Mouse (Mus musculus): ENCODE data around the gene Cdc34. TPM values are rescaled to one million over a fixed set of nuclear protein-coding genes. Genes with fewer than 3 reads are reported as not detected.
"Not testable (repeated sequence)": the region's sequence is repeated elsewhere in the genome, so short reads cannot be mapped to it uniquely, and the experiment has no call there.

Cdc34 gene
- total RNA-seq, 2 experiments from 2014 or later, result 59.6 to 61.5 TPM

DNA sequence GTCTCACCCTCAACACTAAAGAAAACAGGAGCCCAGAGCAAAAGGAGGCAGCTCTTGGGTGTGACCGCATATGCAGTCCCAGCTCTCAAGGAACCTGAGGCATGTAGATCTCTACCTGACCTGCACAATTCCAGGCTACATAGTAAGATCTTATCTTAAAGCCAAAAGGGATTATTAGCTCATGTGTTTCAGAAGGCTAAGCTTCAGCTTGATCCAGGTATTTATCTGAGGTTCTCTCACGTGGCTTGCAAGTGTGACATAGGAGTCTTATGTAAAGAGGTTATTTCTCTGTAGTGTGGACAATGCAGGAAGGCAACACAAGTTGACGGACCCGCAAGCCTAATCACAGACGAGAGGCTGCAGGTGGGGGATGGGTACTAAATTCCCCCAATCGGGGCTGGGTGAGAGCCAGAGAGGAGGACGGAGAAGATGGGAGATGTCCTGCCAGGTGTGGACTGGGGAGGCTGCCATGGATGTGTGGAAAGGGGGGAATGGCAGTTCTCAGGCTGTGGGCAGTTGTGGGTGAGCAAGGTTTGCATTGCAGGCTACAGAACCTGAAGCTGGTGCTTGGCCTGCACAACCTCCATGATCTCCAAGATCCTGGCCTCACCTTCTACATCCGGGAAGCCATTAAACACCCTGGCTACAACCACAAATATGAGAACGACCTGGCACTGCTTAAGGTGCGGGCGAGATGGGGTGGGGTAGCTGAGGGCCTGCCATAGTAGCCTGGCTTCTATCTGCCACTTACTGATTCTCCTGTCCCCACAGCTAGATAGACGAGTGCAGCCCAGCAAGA is 11.8 kb downstream of the Cdc34 start:
- intact Hi-C loops (cut with DNase I), result no loop called here
- DNase-seq, result no peak

DNA sequence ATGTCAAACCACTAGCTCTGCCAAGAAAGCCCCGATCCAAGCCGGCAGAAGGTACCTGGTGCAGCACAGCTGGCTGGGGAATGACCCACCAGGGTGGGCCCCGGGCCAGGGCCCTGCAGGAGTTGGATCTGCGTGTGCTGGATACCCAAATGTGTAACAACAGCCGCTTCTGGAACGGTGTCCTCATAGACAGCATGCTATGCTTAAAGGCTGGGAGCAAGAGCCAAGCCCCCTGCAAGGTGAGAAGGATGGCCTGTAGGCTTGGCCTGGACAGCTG is 12.3 kb downstream of the Cdc34 start:
- DNase-seq, result no peak
- intact Hi-C loops (cut with DNase I), result no loop called here

DNA sequence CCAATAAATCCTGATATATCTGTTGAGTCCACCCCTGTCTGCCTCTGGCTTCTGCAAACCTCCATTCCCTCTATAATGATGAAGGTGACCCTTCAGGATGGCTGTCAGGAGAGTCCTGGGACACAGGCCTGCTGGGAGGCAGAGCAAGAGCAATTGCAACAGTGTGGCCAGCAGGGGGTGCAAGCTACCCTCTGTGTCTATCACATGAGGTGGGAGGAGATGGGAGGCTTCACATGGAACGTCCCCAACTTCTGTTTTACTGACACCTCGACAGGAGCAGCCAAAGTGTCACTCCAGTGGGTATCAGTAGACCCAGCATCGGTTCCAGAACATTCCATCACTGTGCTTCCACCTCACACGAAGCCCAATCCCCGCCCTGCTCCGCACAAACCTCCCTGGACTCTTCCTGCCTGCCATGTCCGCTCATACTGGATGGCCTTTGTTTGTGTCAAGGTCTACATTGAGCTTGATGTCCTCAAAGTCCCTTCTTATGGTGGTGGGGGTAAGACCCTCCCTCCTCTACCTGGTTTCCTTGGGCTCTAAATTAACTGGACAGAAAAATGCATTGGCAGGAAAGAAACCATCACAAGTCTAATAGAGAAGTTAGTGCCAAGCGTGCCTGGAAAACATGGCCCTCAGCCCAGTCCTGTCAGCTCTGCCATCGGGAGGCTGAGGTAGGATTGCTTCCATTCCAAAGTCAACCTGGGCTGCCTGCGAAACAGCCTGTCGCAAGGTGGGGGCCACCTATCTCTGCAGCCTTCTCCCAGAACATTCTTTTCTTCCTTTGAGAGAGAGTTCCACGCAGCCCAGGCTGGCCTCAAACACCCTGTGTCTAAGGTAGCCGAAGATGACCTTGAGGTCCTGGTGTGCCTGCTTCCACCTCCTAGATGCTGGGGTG is 13.5 kb downstream of the Cdc34 start:
- DNase-seq, result peak; percentile 83
- intact Hi-C loops (cut with DNase I), result no loop called here

DNA sequence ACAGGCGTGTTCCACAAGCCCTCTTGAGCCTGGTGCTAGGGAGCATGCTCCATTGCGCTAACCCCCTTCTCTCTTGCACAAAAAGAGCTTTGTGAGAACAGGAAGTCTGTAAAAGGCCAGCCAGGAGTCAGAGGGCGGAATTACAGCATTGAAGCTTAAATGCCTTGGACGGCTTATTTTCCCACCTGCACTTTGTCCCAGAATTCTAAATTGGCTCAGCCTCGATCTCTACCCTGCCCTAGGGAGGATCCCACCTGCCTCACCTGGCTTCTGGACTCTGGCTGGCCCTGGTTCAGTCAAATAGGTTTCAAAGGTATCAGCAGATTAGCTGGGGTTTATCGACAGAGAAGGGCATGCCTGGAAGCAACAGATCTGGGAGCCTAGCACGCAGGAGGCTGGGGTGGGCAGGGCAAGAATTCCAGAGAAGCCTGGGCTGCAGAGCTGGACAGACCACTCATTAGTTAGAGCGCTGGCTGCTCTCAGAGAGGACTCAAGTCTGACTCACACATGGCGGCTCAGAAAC is 14.2 kb downstream of the Cdc34 start:
- intact Hi-C loops (cut with DNase I), result no loop called here
- no peak for DNase-seq

DNA sequence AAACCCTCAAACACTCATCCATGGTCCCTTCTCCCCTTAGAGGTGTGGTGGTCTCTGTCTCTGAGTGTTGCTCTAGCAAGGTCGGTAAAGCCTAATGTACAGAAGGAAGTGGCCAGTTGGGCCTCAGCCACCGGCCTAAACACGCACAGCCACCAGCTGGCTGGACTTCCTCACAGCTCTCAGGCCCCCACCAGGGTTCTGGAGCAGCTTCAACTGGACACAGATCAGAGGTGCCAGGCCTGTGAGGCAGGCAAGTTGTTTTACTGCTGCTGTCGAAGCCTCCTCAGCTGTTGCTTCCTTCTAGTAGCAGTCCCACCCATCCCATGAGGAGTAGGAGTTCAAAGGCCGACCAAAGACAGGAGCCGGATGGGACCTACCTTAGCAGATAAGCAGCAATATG is 15.9 kb downstream of the Cdc34 start:
- peak; percentile 67 for DNase-seq
- intact Hi-C loops (cut with DNase I), result no loop called here

DNA sequence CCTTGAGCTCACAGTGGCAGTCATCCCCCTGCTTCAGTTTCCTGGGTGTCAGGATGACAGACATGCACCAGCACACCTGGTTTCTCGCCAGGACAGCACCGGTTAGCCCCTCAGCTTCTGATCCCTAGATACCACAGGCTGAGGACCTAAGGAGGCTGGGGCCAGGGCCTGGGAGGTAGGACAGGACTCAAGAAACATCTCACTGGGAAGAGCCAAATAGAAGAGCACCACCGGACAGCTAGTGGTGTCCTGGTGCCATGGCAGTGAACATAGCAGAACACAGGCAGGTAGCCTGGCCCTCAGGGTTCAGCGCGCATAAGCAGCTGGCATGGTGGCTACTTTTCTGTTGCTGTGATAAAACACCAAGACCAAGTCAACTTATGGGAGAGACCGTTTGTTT is 16.5 kb downstream of the Cdc34 start:
- intact Hi-C loops (cut with DNase I), result no loop called here

DNA sequence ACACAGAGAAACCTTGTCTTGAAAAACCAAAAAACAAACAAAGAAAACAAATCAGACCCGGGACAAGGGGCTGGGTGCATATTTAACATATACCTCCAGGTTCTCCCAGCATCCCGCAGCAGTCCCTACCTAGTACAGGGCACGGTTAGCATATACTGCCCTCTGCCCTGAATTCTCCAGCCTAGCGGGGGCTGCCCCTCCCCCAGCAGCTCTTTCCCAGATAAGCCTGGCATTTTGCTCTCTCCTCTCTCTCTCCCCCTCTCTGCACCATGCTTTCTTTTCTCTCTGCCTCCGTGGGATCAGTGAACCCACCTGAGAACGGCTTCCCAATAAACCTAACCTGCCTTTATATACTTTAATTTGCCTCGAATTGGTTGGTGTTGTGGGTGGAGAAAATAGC is 18.7 kb downstream of the Cdc34 start:
- DNase-seq, result no peak
- intact Hi-C loops (cut with DNase I), result no loop called here

More for the DNA sequence above, 16.5 kb downstream of the Cdc34 start:
- no peak for DNase-seq

DNA sequence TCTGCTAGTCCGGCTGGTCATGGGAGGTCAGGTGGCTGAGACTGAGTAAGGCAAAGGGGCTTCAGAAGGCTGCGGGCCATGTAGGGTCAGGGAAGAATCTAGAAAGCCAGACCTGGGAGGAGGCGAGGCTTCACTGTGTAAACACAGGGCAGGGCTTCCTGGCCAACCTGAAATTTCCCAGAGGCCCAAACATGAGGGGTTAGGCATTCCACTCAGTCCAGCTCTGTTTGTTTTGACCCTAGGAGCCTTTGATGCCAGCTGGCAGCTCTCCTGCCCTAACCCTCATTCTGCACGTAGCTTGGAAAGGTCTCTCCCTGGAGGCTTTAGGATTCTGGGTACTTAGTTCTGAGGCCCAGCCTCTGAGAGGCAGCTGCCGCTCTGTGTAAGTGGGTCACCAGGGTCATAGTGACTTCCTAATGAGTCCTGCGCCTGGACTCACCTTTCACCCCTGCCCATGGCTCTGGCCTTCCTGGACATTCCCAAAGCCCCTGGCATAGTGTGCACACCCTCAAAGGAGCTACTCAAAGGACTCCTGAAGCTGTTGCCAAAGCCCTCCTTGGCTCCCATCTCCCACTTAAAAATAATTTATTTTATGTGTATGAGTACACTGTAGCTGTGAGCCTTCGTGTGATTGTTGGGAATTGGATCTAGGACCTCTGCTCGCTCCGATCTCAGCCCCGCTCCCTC is 19.6 kb downstream of the Cdc34 start:
- intact Hi-C loops (cut with DNase I), result no loop called here
- no peak for DNase-seq

DNA sequence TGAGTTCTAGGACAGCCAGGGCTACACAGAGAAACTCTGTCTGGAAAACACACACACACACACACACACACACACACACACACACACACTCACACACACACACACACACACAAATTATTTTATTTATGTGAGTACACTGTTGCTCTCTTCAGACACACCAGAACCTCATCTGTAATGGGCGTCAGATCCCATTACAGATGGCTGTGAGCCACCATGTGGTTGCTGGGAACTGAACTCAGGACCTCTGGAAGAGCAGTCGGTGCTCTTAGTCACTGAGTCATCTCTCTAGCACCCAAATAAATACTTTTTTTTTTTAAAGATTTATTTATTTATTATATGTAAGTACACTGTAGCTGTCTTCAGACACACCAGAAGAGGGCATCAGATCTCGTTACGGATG is 21.0 kb downstream of the Cdc34 start:
- intact Hi-C loops (cut with DNase I); DNase-seq: not testable (repeated sequence)

DNA sequence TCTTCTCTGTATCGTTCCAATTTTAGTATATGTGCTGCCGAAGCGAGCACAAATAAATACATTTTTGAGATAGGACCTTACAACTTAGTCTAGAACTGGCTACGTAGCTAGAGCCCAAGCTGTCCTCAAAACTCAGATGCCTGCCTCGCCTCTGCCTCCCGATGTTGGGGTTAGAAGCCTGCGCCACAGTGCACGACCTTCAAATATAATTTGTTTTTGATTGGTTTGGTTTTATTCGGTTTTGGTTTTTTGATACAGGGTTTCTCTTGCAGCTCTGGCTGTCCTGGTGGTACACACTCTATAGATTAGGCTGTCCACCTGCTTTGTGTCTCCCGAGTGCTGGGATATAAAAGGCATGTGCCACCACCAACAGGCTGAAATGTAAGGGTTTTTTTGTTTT is 21.5 kb downstream of the Cdc34 start:
- no peak for DNase-seq
- intact Hi-C loops (cut with DNase I), result no loop called here

DNA sequence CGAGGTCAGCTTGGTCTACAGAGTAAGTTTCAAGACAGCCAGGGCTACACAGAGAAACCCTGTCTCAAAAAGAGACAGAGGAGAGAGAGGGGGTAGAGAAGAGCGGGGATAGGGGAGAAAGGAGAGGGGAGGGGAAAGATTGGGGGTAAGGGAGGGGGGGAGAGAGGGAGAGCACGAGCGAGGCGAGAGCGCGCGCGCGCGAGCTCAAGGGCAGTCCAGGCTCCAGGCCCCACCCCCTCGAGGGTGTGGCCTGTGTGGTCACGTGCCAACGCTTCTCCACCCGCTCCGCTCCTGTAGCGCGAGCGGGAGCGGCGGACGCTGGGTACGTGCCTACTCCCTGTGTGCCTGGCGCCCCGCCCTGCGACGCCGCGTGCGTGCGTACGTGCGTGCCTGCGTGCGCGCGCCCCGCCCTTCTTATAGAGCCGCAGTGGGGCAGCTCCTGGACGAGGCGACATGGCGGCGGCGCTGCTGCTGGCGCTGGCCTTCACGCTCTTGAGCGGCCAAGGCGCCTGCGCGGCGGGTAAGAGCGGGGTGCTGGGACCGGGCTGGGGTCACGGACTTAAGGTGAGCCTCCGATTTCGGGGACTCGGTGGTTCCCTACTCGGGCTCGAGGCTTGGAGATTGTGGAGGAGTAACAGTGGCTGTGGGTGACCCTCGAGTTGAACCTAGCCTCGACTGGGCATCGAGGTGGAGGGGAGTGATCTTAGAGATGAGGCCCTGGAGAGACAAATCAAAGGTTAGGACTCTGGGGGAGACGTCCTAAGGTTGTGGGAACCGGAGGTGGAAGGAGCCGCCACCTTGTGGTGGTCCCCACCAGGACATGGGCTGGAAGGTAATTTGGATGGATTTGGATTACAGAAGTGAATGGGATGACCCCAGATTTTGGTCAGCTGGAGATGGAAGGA is 22.3 kb downstream of the Cdc34 start, which contains the start of gene Bsg:
Gene Bsg, plus strand, starts transcription at position 427 of the 905 bp plus-strand sequence.
- DNase-seq, result peak; percentile 99
- intact Hi-C loops (cut with DNase I), result loop anchor here (2.0 kb wide), 1 partner anchor 14 kb away; no protein-coding TSS in a partner anchor

DNA sequence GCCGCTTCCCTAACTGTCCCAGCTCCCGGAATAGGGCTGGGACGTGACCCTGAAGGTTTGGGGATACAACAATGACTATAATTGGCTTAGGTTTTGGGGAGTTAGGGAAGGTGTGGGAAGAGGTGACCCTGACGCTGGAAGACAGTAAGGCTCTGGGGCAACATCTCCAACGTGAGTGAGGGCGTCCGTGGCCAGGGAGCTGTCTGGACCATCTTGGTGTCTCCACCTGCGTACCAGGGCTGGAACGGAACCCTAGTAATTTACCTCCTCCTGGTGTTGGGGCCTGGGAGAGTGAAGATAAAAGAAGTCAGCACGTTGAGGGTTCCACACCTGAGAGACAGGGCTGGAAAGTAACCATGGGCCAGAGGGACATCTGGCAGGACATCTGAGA is 23.0 kb downstream of the Cdc34 start:
- intact Hi-C loops (cut with DNase I), result loop anchor here (2.0 kb wide), 1 partner anchor 14 kb away; no protein-coding TSS in a partner anchor
- no peak for DNase-seq

DNA sequence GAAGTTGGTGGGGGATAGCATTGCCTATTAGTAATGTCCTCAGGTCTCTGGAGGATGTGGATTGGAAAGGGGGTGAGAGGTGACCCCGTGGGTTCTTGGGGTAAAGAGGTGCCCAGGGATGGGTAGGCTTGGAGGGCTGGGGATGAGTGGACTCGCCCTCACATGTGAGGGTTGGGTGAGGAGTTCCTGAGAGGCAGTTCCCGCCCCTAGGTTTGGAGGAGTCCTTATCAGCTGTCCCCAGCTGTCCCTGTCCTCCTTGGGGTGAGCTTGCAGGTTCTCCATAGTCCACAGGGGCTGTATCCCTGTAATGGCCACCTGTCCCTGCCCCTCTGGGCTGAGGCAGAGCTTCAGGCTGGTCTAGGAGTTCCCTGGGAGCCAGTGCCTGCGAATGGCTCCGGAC is 24.0 kb downstream of the Cdc34 start:
- no peak for DNase-seq
- intact Hi-C loops (cut with DNase I), result loop anchor here (2.0 kb wide), 1 partner anchor 13 kb away; no protein-coding TSS in a partner anchor

DNA sequence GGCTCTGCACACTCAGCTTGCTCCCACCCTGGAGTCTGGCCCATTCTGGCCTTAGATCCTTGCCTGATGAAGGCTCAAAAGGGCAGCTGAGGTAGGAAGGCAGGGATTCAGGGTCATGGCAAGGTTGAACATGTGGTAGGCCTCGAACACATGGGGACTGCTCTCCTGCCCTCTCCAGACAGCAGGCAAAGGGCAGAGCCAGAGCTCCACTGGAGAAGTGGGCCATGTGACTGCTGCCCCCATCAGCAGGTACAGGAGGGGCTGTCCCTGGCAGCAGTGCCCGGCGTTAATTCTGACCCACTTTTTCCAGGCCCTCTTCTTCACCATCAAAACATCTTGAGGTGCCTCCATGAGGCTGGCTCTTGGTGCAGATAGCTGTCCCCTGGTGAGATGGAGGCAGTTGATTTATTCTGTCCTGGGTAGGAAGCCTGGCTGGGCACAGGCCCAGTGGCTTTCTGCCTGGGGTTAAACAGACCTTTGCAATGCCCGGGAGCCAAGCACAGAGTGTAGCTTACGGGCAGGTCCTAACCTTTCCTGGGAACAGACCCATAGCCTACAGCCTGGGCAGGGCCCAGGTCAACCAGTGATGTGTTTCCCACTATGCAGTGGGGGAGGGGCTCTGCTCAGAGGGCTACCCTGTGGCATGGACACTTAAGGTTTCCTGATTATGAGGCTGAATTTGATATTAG is 24.6 kb downstream of the Cdc34 start:
- no peak for DNase-seq
- intact Hi-C loops (cut with DNase I), result no loop called here

DNA sequence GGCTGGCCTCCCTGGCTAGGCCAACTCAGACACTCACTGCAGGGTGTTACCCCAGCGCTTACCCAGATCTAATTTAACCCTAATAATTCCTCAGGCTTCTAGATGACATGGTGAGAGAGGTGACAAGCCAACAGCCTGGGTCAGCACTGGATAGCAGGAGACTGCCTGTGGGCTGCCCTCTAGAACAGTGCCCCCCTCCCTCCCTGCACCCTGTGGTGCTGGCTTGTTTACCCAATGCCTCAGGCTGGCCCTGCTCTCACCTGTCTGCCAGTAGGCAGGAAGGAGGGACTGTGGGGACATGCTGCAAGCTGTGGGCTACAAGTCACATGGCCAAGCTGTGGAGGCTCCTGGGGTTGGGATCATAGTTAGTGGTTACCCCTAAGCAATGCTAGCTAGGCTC is 25.2 kb downstream of the Cdc34 start:
- intact Hi-C loops (cut with DNase I), result no loop called here
- DNase-seq, result no peak

DNA sequence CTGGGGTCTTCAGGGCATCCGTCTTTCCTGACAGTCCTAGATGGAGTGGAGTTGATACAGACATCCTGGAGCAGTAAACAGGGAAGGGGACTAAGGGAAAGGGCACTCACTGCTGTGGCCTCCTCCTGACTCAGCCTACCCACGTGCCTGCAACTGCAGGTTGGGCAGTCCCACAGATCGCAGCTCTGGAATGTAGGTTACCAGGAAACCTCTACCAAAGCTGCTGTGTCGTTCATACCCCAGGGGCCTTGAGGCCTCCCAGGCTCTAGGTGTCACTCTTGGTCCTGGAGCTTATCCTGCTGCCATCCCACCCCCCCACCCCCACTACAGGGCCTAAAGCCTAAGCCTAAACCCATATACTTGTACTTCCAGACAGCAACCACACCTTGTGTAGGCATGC is 25.8 kb downstream of the Cdc34 start:
- DNase-seq, result no peak
- intact Hi-C loops (cut with DNase I), result no loop called here

DNA sequence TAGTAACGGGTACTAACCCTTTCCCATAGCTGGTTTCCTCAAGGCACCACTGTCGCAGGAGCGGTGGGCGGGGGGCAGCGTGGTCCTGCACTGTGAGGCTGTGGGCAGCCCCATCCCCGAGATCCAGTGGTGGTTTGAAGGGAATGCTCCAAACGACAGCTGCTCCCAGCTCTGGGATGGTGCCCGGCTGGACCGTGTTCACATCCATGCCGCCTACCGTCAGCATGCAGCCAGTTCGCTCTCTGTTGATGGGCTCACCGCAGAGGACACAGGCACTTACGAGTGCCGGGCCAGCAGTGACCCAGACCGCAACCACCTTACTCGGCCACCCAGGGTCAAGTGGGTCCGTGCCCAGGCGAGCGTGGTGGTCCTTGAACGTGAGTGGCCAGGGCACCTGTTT is 26.7 kb downstream of the Cdc34 start:
- intact Hi-C loops (cut with DNase I), result no loop called here
- no peak for DNase-seq

DNA sequence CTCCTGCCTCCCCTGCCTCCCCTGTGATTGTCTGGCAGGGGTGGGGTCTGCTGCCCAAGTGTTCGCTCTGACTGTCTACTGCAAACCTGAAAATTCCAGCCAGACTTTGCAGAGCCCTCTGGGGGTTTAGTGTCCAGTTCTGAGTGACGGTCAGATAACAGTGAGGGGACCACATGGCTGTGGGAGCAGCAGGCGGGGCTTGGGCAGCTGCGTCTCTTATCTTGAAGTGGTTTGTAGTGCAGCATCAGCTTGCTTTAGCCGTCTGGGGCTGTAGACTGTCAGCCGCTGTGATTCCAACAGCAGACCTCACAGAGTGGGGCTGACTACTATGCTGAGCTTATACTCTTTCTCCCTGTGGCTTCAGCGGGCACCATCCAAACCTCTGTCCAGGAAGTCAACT is 27.3 kb downstream of the Cdc34 start:
- DNase-seq, result no peak
- intact Hi-C loops (cut with DNase I), result no loop called here

DNA sequence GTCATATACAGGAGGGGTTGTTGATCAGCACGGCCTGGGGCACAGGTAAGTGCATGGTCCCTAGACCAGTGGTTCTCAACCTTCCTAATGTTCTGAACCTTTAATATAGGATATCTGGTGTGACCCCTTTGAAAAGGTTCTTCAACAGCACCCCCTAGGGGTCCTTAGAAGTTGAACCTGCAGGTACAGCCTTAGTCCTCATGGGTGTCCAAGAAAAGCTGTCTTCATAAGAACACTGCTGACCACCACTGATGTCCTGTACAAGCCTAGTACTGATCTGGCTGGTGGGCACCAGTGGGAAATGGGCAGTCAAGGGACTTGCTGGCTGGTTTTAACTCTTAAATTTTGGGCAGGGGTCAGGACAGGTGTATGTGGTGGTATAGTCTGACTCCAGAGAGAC is 30.0 kb downstream of the Cdc34 start:
- intact Hi-C loops (cut with DNase I), result no loop called here
- DNase-seq, result no peak
